Mouse (Mus musculus): ENCODE results near the gene Gm10662.
"Not testable (repeated sequence)": the region's sequence is repeated elsewhere in the genome, so short reads cannot be mapped to it uniquely, and the experiment has no call there.

Gene Gm10662

DNA sequence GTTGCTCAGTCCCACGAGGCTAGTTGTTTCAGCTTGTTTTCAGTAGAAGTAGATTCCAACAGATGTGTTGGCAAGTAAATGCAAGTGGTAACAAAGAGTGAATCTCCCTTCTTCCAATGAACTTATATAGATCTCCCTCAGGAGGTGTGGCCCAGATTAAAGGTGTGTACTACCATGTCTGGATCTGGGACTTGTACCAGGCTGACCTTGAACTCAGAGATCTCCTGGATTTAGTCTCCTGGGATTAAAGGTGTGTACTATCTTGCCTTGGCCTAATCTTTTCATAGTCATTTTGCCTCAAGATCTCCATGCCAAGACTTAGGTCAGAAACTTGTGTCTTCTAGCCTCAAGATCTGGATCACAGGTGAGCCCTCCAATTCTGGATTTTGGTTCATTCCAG is at the start of gene Gm10662:
Gm10662 (minus strand) TSS at position 101 of the 400 bp plus-strand sequence.
- DNase-seq: not testable (repeated sequence)

DNA sequence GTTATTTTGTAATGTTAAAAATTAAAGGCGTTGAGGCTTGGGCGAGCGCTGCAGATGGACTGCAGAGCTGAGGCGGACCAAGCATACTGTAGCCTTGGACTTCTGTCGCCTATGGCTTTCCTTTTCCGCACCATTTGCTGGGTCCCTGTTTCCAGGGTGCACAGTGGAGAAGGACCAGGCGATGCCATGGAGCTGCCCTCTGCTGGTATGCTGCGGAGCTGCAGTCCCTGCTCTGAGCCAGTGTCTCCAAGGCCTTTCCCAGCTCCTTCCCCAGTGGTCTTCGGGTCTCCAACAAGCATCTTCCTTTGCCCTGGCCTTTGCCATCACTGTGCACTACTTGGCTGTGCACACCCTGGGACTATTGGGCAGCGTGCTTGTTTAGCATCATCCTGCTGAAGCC is 19.2 kb upstream of the Gm10662 start:
- not testable (repeated sequence) for DNase-seq

All from kidney, adult 18-20 months (tissue).